Mouse (Mus musculus) G1E (cell line): Measurements from ENCODE around the gene Rrp36.

Source experiments
- CTCF ChIP-seq: IDR thresholded peaks from 2 replicates; pipeline ENCODE4 v1.5.1; 2012; ENCODE audit warnings: low read depth, low read length, inconsistent platforms, mixed read lengths
- TAL1 ChIP-seq: conservative IDR thresholded peaks from 2 replicates; pipeline ENCODE4 v1.6.1; 2012; ENCODE audit warnings: low read depth, low read length, inconsistent platforms, mixed read lengths

- no peak for TF ChIP-seq CTCF
- TF ChIP-seq TAL1: no peak
These were observed 26.9 kb downstream of the Rrp36 start for GRCm38 (mm10) chr17:46647279-46647678.
